Mouse (Mus musculus) layer of hippocampus, postnatal 10 days (tissue): ENCODE measurements around the gene Ano6. TPM values are rescaled to one million over a fixed set of nuclear protein-coding genes. Genes with fewer than 3 reads are reported as not detected.

Source experiments
- DNase-seq, 2 experiments: peaks; one replicate each; pipeline ENCODE4 v3.0.0; 2021; ENCODE audit warnings: low spot score in 2 of 2
- total RNA-seq, 2 experiments: library from RNA; stranded (reverse); gene quantifications; 2 replicates each; pipeline ENCODE4 v1.2.3; 2021

Ano6 gene
- total RNA-seq, 2 experiments from 2014 or later = 26.7 to 27.7 TPM

DNA sequence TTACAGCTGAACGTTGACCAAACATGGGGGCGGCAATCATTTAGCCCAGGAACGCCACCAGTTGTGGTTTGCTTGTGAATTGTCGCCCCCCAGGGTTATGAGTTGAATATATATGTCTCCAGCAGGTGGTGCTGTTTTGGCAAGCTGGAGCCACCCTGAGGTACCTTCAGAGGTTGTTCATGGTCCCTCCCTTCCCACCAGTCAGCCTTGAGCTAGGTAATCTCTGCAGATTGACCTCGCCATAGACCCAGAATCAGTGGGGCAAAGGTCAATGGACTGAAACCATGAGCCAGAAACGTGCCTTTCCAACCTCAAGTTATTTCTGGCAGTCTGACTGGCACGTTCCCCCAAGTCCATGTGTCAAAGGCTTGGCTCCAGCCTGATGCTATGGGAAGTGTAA lies 22.8 kb upstream of the Ano6 start:
- DNase-seq = no peak

DNA sequence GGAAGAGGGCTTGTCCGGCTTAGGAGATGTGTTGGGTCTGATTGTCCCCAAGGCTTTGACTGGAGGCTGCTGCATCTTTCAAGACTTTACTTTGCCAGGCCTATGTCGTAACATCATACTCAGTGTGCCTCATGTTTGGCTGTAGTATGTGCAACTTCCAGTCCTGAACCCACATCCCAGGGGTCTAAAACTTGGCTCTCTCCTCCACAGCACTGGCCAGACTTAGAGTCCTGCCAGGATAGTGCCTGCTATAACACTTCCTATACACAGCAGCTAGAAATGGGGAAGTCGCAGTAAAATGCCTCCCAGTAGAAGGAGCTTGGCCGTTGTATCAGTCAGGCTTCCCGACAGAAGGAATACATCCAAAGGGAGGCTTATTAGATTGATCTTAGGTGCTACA lies 21.9 kb upstream of the Ano6 start:
- DNase-seq = no peak

DNA sequence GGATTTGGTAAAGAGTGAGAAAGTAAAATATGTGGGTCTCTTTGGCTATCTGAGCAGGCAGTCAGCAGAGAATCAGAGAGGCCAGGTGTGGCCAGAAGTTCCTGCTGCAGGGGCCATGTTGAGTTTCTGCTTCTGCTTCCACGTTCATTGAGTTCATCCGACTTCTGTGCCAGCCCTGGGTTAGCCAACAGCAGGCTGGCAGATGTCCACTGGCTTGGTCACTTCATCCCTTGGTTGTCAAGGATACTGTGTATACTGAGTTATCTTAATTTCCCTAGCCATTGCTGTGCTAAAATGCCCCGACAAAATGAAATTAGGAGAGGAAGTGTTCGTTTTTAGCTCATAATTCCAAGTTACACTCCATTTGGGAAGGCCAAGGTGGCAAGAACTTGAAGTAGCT lies 21.1 kb upstream of the Ano6 start:
- DNase-seq = no peak

DNA sequence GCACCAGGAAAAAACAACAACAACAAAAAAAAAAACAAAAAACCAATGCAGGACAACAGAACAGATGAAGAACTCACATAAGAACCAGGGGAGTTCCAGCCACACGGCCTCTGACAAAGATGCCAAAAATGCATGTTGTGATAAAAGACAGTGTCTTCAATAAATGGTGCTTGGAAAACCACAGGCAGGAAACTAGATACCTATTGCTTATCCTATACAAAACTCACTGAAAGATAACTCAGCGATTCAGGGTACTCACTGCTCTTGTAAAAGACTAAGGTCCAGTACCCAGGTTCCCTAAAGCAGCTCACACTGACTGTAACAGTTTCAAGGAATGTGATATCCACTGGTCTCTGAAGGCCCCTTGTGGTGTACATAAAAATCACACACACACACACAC lies 20.3 kb upstream of the Ano6 start:
- DNase-seq = no peak

DNA sequence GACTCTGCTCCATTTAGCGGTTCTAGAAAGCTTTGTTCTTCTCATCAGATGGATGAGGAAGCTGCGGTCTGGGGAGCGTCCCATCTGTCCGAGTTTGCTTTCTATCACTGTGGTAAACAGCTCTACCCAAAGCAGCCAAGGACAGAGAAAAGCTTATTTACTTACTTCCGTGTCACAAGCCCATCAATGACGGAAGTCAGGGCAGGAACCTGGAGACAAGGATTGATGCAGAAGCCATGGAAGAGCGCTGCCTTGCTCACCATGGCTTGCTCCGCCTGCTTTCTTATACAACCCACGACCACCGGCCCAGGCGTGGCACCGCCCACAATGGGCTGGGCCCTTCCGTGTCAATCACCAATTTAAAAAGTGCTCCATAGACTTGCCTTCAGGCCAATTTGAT lies 18.3 kb upstream of the Ano6 start:
- no peak for DNase-seq

DNA sequence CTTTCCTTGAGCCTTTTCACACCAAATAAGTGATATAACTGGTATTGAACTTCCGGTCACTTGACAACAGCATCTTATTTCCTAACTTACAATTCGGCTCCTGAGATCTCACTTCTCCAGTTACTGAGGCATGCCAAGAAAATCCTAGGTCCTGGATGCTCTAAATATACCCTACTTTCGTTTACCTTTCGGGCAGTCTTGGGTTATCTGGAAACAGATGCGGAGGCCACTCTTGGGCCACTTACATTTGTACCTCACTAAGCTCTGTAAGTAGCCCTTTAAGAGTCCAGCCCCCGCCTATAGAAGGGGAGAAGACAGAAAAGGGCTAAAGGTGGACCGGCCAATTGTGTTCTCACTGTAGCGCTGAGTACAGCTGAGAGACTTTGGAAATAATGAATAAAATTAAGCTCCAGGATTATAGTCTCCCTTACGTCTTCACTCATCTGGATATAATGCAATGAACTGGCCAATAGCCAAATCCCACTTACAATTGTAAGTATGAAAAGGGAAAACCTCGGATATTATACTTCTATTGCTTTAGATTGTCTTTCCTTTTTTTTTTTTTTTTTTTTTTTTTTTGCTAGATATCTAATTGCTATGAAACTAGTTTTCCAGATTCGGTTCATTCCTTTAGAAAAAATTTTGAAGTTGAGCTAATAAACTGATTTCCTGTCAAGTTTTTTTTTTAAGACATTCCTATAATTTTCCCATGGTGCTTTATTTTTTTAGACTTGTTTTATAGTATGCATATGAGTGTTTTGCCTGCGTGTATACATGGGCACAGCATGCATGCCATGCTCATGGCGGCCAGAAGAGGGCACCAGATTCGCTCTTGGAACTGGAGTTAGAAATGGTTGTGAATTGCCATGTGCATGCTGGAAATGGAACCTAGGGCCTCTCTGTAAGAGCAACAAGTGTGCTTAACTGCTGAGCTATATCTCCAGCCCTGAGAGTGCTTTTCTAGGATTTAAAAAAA lies 17.5 kb upstream of the Ano6 start:
- DNase-seq = peak; percentile 69

DNA sequence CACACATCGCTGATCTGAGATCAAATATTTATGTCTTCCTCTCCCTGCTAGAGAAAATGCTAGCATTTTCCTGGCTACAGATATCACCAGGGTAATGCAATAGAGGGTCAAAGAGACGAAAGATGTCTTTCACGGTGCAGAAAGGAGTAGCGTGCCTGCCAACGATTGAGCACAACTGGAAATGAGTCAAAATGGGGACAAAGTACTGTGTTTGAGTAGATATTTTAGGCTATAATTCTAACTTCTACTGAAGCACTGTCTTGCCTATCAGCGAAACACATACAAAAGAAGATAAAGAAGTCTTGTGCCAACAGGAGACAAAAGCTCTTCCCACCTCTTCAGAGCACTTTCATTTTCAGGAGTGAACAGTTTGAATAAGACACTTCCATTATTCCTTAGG lies 16.4 kb upstream of the Ano6 start:
- DNase-seq = no peak

DNA sequence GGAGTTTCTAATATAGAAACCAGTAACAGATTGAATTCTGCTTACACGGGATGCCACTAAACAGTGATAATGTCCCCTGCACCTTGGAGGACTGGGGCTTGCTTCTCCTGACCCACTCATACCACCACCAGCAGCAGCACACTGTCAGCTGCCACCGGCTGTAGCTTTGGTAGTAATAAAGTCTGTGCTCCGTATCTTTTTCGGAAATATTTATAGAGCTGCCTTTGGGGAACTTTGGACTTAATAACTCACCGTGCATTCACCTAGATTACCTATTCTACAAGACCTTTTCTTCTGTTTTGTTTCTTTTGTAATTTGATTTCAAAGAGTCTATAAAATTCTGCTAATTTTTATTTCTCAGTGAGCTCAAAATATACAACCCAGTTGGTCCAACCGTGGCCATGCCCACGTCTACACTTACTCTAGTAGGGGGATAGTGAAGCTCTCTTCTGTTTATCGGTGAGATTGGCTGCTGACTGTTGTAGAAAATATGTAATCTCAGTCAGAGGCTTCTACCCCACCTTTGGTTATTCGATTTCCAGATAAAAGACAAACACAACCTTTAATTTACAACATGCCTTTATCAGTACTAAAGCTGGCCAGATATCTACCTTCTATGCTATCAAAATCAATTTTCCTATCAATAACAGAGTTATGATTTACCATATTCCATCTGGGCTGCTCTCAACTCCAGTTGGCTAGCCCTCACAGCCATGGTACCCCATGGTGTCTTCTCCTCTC lies 15.8 kb upstream of the Ano6 start:
- no peak for DNase-seq

DNA sequence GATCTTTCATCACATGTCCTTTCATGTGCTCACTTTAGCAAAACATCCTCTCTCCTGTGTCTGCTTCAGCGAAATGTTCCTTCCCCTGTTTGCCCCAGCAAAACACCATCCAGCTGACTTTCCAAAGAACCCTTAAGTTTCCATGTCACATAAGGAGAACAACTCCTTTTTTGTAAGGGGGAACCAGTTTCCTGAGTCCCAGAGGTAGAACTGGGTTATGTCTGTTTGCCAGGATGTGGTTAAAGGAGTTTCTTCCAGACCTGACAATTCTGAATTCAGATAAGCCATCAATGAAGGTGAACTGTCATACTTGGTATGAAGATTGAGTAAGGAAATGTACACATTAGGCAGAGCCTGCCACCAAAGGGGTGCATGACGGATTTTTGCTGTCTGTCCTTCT lies 12.9 kb upstream of the Ano6 start:
- no peak for DNase-seq

DNA sequence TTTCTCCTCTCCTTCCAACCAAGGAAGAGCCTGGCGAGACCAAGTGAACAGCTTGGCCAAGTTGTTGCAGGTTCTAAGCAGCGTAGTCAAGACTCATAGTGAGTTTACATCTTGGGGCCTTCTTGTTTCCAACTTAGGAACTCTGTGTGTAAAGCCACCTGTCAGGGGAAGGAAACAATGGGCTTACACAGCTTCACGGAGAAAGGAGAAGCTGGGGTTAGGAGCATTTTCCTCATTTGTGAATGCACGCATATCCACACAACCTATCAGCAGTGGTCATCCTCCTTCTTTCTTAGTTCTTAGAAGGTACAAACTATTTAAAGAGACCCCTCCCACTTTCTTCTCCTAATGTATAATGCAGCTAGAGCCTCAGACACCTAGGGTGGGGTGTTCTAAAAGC lies 11.9 kb upstream of the Ano6 start:
- no peak for DNase-seq

DNA sequence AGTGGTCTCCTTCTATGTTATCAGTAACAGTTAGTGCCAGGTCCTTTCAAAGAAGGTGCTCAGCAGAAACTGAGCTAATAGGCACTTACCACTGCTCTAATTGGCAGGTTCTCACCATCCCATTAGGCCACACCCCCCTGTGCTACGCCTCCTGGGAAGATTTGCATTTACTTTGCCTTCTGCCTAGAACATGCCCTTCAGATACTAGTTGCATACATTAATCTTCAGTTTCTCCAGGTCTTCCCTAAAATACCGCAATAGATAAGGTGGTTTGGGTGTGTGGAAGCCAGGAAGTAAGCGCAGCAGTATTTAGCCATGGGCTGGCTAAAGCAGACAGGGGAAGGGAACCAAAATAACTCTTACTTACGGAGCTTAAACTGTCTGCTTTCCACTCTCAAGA lies 4.0 kb upstream of the Ano6 start:
- DNase-seq = no peak

DNA sequence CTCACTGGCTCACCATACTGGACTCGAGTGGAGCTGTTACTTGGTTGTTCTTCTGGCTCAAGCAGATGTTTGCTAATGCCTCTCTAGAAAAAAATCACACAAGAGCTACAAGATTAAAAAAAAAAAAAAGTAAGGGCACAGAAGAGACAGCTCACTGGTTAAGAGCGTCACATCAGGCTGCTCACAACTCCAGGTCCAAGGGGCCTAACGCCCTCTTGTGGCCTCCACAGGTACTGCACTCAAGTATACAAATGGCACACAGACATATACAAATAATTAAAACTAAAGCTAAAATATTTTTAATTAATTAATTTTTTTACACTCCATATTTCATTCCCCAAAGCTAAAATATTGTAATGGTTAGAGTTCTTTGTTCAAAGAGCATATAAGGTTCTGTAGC lies 3.1 kb upstream of the Ano6 start:
- no peak for DNase-seq

DNA sequence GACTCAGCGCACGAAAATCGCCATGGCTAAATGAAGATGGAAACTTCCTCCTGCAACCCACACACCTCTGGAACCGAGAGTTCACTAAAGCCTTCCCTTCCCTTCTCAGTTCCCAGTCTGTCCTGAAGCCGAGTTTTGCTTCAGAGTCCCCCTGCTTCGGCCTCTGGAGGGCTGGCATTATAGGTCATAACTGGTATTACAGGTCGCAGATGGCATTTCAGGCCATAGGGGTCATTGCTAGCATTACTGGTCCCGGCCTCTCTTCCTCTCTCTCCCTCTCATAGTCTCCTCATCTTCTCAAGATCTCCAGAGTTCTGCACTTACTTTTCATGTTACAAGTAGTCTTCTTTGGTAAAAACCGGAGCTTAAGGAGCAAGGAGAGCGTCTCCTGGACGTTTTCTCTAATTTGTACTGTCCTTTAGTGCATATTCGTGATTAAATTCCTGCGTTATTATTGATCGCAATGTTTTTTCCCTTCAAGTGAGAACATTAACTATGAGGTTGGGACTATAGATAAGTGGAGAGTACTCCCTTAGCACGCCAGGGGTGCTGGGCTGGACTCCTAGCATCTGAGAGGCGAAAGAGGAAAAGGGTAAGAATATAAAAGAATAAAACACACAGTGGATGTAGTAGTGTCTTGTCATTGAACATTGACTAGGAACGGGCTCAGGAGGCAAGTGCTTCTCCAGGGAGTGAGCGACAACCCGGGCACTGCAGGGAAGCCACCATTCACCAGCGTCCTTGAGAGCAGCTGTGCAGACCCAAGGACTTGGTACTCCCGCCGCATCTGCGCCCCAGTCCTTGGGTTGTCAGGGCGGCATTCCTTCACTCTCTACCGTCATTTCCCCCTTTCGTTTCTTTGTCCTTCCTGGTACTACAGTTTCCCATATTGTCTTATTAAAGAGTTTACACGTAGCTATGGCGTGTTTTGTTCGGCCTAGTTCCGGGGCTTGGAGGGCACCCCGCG lies 798 bp upstream of the Ano6 start:
- DNase-seq = peak in 1 of 2 experiments; percentile 40

DNA sequence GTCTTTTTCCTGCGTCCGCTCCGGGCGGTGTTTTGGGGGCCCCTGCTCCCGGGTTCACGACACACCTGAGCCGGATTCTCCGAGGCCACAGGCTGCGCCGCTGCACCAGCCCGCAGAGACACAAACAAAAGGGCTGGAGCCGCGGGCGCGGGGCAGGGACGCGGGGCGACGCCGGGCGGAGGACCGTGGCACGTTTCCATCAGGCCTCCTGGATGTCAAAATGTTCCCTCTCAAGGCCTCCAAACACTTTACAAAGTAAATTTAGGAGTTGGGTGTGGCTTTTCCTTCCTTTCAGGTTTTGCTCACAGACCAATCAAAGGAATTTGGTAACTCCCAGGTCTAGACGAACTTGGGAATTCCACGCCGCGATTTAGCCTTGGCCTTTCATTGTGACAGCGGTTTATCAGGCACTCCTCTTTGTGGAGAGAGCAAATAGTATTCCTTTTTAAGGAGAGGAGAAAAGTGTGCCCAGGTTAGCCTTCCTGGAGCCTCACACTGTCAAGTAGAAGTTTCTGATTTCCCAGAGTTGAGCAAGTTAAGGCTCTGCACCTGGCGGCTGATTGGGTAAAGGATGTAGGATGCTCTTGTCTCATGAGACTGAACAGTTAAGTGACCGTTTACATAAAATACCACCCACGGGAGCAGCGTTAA lies 623 bp downstream of the Ano6 start:
- no peak for DNase-seq

DNA sequence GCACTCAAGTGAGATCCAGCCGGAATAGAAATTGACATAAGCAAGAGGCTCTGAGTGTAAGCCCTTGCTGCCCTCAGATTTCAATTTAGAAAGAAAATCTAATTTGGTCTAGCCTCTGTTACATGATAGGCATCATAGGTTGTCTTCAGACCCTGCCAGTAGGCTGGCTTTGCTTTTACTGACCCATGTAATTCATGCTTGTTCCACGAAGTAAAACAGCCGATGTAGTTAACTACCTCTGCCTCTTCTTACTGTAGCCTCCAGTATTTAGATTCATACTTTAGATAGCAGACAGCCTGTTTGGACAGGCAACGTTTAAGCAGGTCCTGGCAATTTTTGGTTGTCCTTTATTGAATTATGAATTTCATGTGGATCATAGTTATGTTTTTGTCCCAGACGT lies 1.2 kb downstream of the Ano6 start:
- DNase-seq = no peak

DNA sequence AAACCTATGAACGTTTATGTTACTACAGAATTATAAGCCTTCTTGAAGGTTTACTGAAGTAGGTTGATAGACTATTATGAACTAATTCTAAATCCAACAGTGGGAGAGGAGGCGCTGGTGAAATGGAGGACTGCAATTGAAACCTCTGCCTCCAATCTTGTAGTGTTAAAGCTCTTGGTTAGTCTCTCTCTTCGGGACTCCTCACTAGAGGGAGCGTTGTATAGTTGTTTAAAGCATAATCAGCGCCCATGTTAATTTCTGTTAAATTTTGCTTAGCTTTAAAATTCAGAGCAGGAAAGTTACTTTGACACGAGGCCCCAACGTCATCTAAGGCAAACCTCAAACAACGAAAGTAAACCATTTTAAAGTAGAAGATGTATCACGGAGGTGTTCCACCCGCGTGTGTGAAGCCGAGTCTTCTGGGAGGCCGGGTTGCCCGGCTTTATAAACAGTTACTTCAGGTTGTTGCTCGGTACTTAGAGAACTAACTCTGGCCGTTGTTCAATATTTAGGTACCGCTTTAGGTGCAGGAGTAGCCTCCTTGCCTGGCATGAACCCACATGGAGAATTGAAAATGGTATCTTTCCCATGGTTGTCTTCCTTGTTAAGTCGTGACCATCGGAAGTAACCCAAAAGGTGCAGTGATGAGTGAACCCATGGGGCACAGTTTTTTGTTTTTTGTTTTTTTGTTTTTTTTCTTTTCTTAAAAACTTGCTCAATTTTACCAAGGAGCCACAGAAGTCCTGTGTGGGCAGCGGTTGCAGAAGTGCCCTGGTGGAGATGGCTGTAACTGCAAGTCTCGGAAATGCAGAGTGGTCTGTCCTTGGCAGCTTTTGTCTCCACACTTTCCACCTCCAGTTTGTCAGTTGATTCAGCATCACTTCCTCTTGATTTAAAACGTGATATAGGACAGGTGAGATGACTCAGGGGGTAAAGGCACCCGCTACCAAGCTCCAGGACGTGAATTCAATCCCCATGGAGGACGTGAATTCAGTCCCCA lies 1.9 kb downstream of the Ano6 start:
- no peak for DNase-seq

DNA sequence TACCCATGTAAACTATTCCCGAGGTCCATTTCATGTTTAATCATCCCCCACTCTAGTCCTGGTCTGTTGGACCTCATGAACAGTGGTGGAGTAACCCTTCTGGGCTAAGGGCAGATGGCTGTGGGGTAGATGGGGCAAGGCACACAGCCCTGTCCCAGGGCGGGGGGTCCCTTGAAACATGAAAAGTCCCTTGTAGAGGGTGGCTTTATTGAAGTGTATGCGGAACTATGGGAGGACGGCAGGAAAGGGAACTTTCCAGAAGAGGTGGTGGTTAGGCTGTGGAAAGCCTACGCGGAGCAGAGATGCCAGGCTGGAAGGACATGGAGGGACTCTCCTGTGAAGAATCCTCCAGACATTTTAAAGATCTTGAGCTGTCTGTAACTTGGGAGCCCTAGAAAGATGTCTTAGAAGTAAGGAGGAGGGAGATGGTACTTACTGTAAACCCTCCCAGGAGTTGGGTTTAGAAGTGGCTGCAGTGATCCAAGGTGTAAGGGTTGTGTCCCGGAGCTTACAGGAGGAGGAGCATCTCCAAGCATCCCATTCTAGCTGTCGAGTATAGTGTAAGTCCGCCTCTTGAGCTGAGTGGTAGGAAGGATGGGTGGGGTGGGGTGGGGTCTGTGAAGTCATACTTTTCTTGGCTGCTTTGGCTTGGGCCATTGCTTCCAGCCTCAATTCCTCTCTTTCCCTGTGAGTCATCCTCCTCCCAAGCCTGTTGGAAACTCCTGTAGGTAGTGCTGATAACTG lies 3.3 kb downstream of the Ano6 start:
- no peak for DNase-seq

DNA sequence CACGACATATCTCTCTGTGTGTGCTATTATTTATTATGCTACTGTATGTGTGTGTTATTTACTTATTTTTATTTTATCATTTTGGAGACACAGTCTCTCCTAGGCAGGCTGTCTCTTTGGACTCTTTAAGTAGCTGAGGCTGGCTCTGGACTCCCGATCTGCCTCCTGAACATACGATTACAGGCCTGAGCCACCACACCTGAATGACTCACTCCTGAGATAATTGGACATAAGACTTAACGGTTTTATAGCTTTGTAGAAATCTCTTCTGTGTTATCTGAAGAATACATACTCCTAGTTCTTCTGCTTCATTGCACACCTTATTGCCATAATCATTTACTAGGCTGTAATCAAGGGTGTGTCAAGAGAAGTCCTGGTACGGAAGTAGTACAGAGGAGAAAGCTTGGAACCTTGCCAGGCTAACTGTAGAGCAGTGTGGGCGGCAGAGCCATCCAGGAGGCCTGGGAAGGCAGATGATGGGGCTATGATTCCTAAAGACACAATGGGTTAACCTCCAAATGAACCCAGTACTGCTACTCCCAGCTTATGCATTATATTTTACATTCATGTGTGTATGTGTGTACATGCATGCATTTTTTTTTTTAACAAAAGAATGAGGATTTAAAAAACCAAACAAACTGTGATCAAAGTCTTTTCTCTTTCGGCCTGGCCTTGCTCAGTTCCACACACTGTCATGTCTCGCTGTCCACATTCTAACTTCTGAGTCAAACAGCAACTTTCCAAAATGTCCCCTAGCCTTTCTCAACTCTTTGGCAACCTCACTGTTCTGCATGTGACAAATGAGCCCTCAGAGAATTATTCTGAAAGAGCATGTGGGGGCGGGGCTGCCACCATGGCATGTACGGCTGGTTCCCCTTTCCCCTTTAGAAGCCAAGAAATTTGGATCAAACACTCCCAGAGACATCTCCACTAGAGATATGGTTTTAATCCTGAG lies 4.2 kb downstream of the Ano6 start:
- no peak for DNase-seq
